Mouse (Mus musculus) embryonic facial prominence, embryonic 11.5 days (tissue): ENCODE data around the gene Padi2. TPM values are rescaled to one million over a fixed set of nuclear protein-coding genes. Genes with fewer than 3 reads are reported as not detected.
A peak's percentile ranks its signal among the peaks of the same experiment; 100 is the strongest.

Experiments used
- ATAC-seq: fragments of 200-750 bp; cut with Nextera tagmentation; replicated peaks from 2 replicates; pipeline ENCODE4 v1.8.0; 2017; ENCODE audit warnings: low read depth; ENCODE audit not compliant: insufficient number of reproducible peaks, low FRiP score, low TSS enrichment
- DNase-seq: peaks from one replicate; pipeline ENCODE4 v3.0.0-alpha.2; 2015; ENCODE audit warnings: low spot score
- H3K27ac ChIP-seq: fragments of 300-500 bp; sonication (generic); replicated peaks from 2 replicates; pipeline ENCODE4 v1.5.1; 2014; ENCODE audit warnings: mild to moderate bottlenecking, low read depth, low read length, control low read depth
- H3K27me3 ChIP-seq: fragments of 300-500 bp; sonication (generic); 2 replicates; pipeline ENCODE4 v1.6.1; 2014; ENCODE audit warnings: mild to moderate bottlenecking, low read length, moderate library complexity, mixed read lengths; ENCODE audit not compliant: control insufficient read depth, insufficient read depth
- H3K36me3 ChIP-seq: fragments of 300-500 bp; sonication (generic); replicated peaks from 2 replicates; pipeline ENCODE4 v1.6.1; 2014; ENCODE audit warnings: low read depth, mild to moderate bottlenecking, low read length, moderate library complexity, mixed read lengths; ENCODE audit not compliant: control insufficient read depth, insufficient read depth
- H3K4me1 ChIP-seq: fragments of 300-500 bp; sonication (generic); 2 replicates; pipeline ENCODE4 v1.6.1; 2014; ENCODE audit warnings: low read length, mixed read lengths; ENCODE audit not compliant: control insufficient read depth, insufficient read depth
- H3K4me2 ChIP-seq: fragments of 300-500 bp; sonication (generic); 2 replicates; pipeline ENCODE4 v1.6.1; 2014; ENCODE audit warnings: low read depth, mild to moderate bottlenecking, control low read depth, low read length, moderate library complexity
- H3K4me3 ChIP-seq: fragments of 300-500 bp; sonication (generic); 2 replicates; pipeline ENCODE4 v1.5.1; 2014; ENCODE audit warnings: low read depth, low read length, control low read depth
- H3K9ac ChIP-seq: fragments of 300-500 bp; sonication (generic); replicated peaks from 2 replicates; pipeline ENCODE4 v1.6.1; 2014; ENCODE audit warnings: mild to moderate bottlenecking, control low read depth, low read length
- H3K9me3 ChIP-seq: fragments of 300-500 bp; sonication (generic); replicated peaks from 2 replicates; pipeline ENCODE4 v1.6.1; 2016; ENCODE audit warnings: mild to moderate bottlenecking, low read length, inconsistent platforms, mixed read lengths; ENCODE audit not compliant: control insufficient read depth
- WGBS: fragments of 180-500 bp; shearing (Covaris S2); extraction: QIAGEN DNeasy Blood & Tissue Kit; methylation state at CpG from one replicate; pipeline ENCODE4 v1.1.7; 2014; 5-methylcytosine and 5-hydroxymethylcytosine counted together
- polyA plus RNA-seq: library from polyadenylated mRNA; unstranded; fragments of >200 nt; fragmentation: Nextera tagmentation; extraction: Ambion mirVana; gene quantifications from 2 replicates; pipeline ENCODE4 v1.2.1, GENCODE M21; 2014

Gene Padi2
- polyA plus RNA-seq = 2.4 and 2.5 TPM in 2 replicates

- Histone ChIP-seq H3K27ac (no peak within 1 kb of the TSS), H3K36me3 (no peaks in the 10 kb centered on the region; the same call in 1 of the 2 replicates), H3K9me3 (no peaks in the 10 kb centered on the region), H3K4me1 (peaks cover 2% of the 10 kb centered on the region; the same call in 1 of the 2 replicates), H3K27me3 (peaks cover 16% of the 10 kb centered on the region; the same call in 1 of the 2 replicates), H3K9ac (no peak within 1 kb of the TSS), H3K4me3 (peak within 1 kb of the TSS; percentile 19), H3K4me2 (peak within 1 kb of the TSS; percentile 50)
- DNase-seq (peak; percentile 90), ATAC-seq (no peak; the same call in 1 of the 2 replicates)
- WGBS = 2% methylated on average over 37 of the region's 37 CpGs
Observed at GRCm38 (mm10) chr4:140906076-140906826, at the start of gene Padi2. Gene Padi2 (plus strand): TSS chr4:140906344.

- H3K9ac ChIP-seq = no peak overlapping the region
- ATAC-seq = no peak
- 82% methylated on average over 5 of the region's 5 CpGs for WGBS
- no peaks in the 10 kb centered on the region for H3K4me1 ChIP-seq
- H3K27me3 ChIP-seq = no peaks in the 10 kb centered on the region
- no peaks in the 10 kb centered on the region for H3K9me3 ChIP-seq
- H3K4me2 ChIP-seq = no peak overlapping the region
- DNase-seq = no peak
- no peak overlapping the region for H3K27ac ChIP-seq
- H3K36me3 ChIP-seq = no peaks in the 10 kb centered on the region
- H3K4me3 ChIP-seq = no peak overlapping the region
Observed at GRCm38 (mm10) chr4:140857041-140857440, 49.1 kb upstream of the Padi2 start.

- H3K4me2 ChIP-seq = no peak overlapping the region
- no peak overlapping the region for H3K4me3 ChIP-seq
- ATAC-seq = no peak
- no peak for DNase-seq
- H3K27me3 ChIP-seq = no peaks in the 10 kb centered on the region
- no peaks in the 10 kb centered on the region for H3K4me1 ChIP-seq
- no peak overlapping the region for H3K9ac ChIP-seq
- H3K27ac ChIP-seq = no peak overlapping the region
- no peaks in the 10 kb centered on the region for H3K9me3 ChIP-seq
- WGBS = 91% methylated on average over 7 of the region's 7 CpGs
- no peaks in the 10 kb centered on the region for H3K36me3 ChIP-seq
Observed at GRCm38 (mm10) chr4:140857813-140858212, 48.3 kb upstream of the Padi2 start.

- Histone ChIP-seq H3K4me1 (no peaks in the 10 kb centered on the region), H3K27me3 (no peaks in the 10 kb centered on the region), H3K36me3 (no peaks in the 10 kb centered on the region), H3K4me3 (no peak overlapping the region), H3K4me2 (no peak overlapping the region), H3K9ac (no peak overlapping the region), H3K9me3 (no peaks in the 10 kb centered on the region), H3K27ac (no peak overlapping the region)
- 81% methylated on average over 11 of the region's 11 CpGs for WGBS
- ATAC-seq (no peak), DNase-seq (no peak)
Observed at GRCm38 (mm10) chr4:140859291-140859690, 46.9 kb upstream of the Padi2 start.

- ATAC-seq = no peak
Observed at GRCm38 (mm10) chr4:140860125-140860766, 45.9 kb upstream of the Padi2 start.

GRCm38 (mm10) chr4:140860767-140861147, 45.4 kb upstream of the Padi2 start:
- H3K27ac ChIP-seq = no peak overlapping the region
- H3K9ac ChIP-seq = no peak overlapping the region
- H3K4me3 ChIP-seq = no peak overlapping the region
- H3K4me2 ChIP-seq = no peak overlapping the region
- no peaks in the 10 kb centered on the region for H3K4me1 ChIP-seq
- DNase-seq (no peak), ATAC-seq (no peak)
- H3K36me3 ChIP-seq = no peaks in the 10 kb centered on the region
- WGBS = 93% methylated on average over 7 of the region's 7 CpGs
- no peaks in the 10 kb centered on the region for H3K27me3 ChIP-seq
- no peaks in the 10 kb centered on the region for H3K9me3 ChIP-seq

More at GRCm38 (mm10) chr4:140860125-140860766, 45.9 kb upstream of the Padi2 start:
- H3K27ac ChIP-seq = no peak overlapping the region
- H3K4me3 ChIP-seq = no peak overlapping the region
- H3K27me3 ChIP-seq = no peaks in the 10 kb centered on the region
- H3K9me3 ChIP-seq = no peaks in the 10 kb centered on the region
- H3K36me3 ChIP-seq = no peaks in the 10 kb centered on the region
- no peaks in the 10 kb centered on the region for H3K4me1 ChIP-seq
- no peak overlapping the region for H3K9ac ChIP-seq
- WGBS = 55% methylated on average over 7 of the region's 7 CpGs
- H3K4me2 ChIP-seq = no peak overlapping the region
- DNase-seq = no peak

GRCm38 (mm10) chr4:140862036-140862650, 44.0 kb upstream of the Padi2 start:
- no peaks in the 10 kb centered on the region for H3K9me3 ChIP-seq
- WGBS = 80% methylated on average over 11 of the region's 11 CpGs
- no peak overlapping the region for H3K27ac ChIP-seq
- no peak overlapping the region for H3K4me2 ChIP-seq
- no peaks in the 10 kb centered on the region for H3K27me3 ChIP-seq
- no peaks in the 10 kb centered on the region for H3K4me1 ChIP-seq
- H3K36me3 ChIP-seq = no peaks in the 10 kb centered on the region
- DNase-seq = no peak
- no peak for ATAC-seq
- H3K9ac ChIP-seq = no peak overlapping the region
- no peak overlapping the region for H3K4me3 ChIP-seq
